Mouse (Mus musculus) lung, embryonic 15.5 days (tissue): ENCODE measurements at regions not wholly inside any gene's neighbourhood (a gene's known extent, or its start where the extent isn't known, plus 50 kb on each side); places are given as distances from the start of the nearest gene placed in this dataset.

Source experiments
- ATAC-seq: fragments of 200-750 bp; cut with Nextera tagmentation; 2 replicates; pipeline ENCODE4 v1.8.0; 2017; ENCODE audit warnings: moderate number of reproducible peaks, borderline replicate concordance; ENCODE audit not compliant: low FRiP score, low TSS enrichment; ENCODE audit errors: extremely low read depth
- H3K27ac ChIP-seq: fragments of 300-500 bp; sonication (generic); 2 replicates; pipeline ENCODE4 v1.5.1; 2015; ENCODE audit warnings: moderate library complexity, mild to moderate bottlenecking, inconsistent platforms
- H3K27me3 ChIP-seq: fragments of 300-500 bp; sonication (generic); 2 replicates; pipeline ENCODE4 v1.6.1; 2015; ENCODE audit warnings: inconsistent platforms
- H3K36me3 ChIP-seq: fragments of 300-500 bp; sonication (generic); 2 replicates; pipeline ENCODE4 v1.6.1; 2015; ENCODE audit warnings: inconsistent platforms
- H3K4me1 ChIP-seq: fragments of 300-500 bp; sonication (generic); 2 replicates; pipeline ENCODE4 v1.6.1; 2015; ENCODE audit warnings: inconsistent platforms
- H3K4me2 ChIP-seq: fragments of 300-500 bp; sonication (generic); 2 replicates; pipeline ENCODE4 v1.6.1; 2015; ENCODE audit warnings: inconsistent platforms, mild to moderate bottlenecking, moderate library complexity
- H3K4me3 ChIP-seq: fragments of 300-500 bp; sonication (generic); 2 replicates; pipeline ENCODE4 v1.5.1; 2015; ENCODE audit warnings: mild to moderate bottlenecking, inconsistent platforms
- H3K9ac ChIP-seq: fragments of 300-500 bp; sonication (generic); 2 replicates; pipeline ENCODE4 v1.6.1; 2015; ENCODE audit warnings: inconsistent platforms
- H3K9me3 ChIP-seq: fragments of 300-500 bp; sonication (generic); 2 replicates; pipeline ENCODE4 v1.6.1; 2016; ENCODE audit warnings: inconsistent platforms
- WGBS: fragments of 180-500 bp; shearing (Covaris S2); methylation state at CpG from one replicate; pipeline ENCODE4 v1.1.7; 2015; 5-methylcytosine and 5-hydroxymethylcytosine counted together

GRCm38 (mm10) chr2:30525295-30525694 lies 51.3 kb upstream of the Ier5l start:
- WGBS, result 32% methylated on average over 9 of the region's 9 CpGs
- Histone ChIP-seq H3K9ac (no peak overlapping the region), H3K4me1 (no peaks in the 10 kb centered on the region), H3K9me3 (no peaks in the 10 kb centered on the region), H3K4me3 (no peak overlapping the region), H3K27me3 (no peaks in the 10 kb centered on the region), H3K27ac (no peak overlapping the region), H3K4me2 (no peak overlapping the region), H3K36me3 (no peaks in the 10 kb centered on the region)
- ATAC-seq, result no peak

GRCm38 (mm10) chr2:30525831-30526230 lies 51.8 kb upstream of the Ier5l start:
- 38% methylated on average over 3 of the region's 3 CpGs for WGBS
- Histone ChIP-seq H3K9ac (no peak overlapping the region), H3K9me3 (no peaks in the 10 kb centered on the region), H3K27ac (no peak overlapping the region), H3K4me3 (no peak overlapping the region), H3K27me3 (no peaks in the 10 kb centered on the region), H3K36me3 (no peaks in the 10 kb centered on the region), H3K4me1 (no peaks in the 10 kb centered on the region), H3K4me2 (no peak overlapping the region)
- ATAC-seq, result no peak

- Histone ChIP-seq H3K4me2 (no peak overlapping the region), H3K36me3 (no peaks in the 10 kb centered on the region), H3K4me3 (no peak overlapping the region), H3K4me1 (no peaks in the 10 kb centered on the region), H3K27ac (no peak overlapping the region), H3K9ac (no peak overlapping the region), H3K27me3 (no peaks in the 10 kb centered on the region), H3K9me3 (no peaks in the 10 kb centered on the region)
- WGBS, result 37% methylated on average over 4 of the region's 4 CpGs
- ATAC-seq, result no peak
These were observed 53.5 kb upstream of the Ier5l start for GRCm38 (mm10) chr2:30527495-30527894.

GRCm38 (mm10) chr2:30532948-30533347 lies 58.9 kb upstream of the Ier5l start:
- no peak overlapping the region for H3K9ac ChIP-seq
- H3K4me3 ChIP-seq, result no peak overlapping the region
- no peak overlapping the region for H3K4me2 ChIP-seq
- ATAC-seq, result no peak
- no peaks in the 10 kb centered on the region for H3K36me3 ChIP-seq
- H3K27me3 ChIP-seq, result no peaks in the 10 kb centered on the region
- H3K9me3 ChIP-seq, result no peaks in the 10 kb centered on the region
- H3K27ac ChIP-seq, result no peak overlapping the region
- H3K4me1 ChIP-seq, result no peaks in the 10 kb centered on the region

GRCm38 (mm10) chr2:30533367-30533766 lies 59.3 kb upstream of the Ier5l start:
- 90% methylated on average over 6 of the region's 6 CpGs for WGBS
- no peaks in the 10 kb centered on the region for H3K27me3 ChIP-seq

GRCm38 (mm10) chr2:30534485-30534884 lies 60.4 kb upstream of the Cstad start:
- no peak for ATAC-seq
- Histone ChIP-seq H3K4me3 (no peak overlapping the region), H3K9me3 (no peaks in the 10 kb centered on the region), H3K27me3 (no peaks in the 10 kb centered on the region), H3K9ac (no peak overlapping the region), H3K4me1 (no peaks in the 10 kb centered on the region), H3K36me3 (no peaks in the 10 kb centered on the region), H3K27ac (no peak overlapping the region), H3K4me2 (no peak overlapping the region)
- whole genome bisulfite sequencing, result 44% methylated on average over 10 of the region's 10 CpGs

More at GRCm38 (mm10) chr2:30533367-30533766, 59.3 kb upstream of the Ier5l start:
- H3K27ac ChIP-seq, result no peak overlapping the region
- H3K9me3 ChIP-seq, result no peaks in the 10 kb centered on the region
- H3K4me1 ChIP-seq, result no peaks in the 10 kb centered on the region
- ATAC-seq, result no peak
- no peaks in the 10 kb centered on the region for H3K36me3 ChIP-seq
- no peak overlapping the region for H3K4me2 ChIP-seq
- H3K4me3 ChIP-seq, result no peak overlapping the region
- H3K9ac ChIP-seq, result no peak overlapping the region

- Histone ChIP-seq H3K4me1 (no peaks in the 10 kb centered on the region), H3K36me3 (no peaks in the 10 kb centered on the region), H3K4me3 (no peak overlapping the region), H3K9me3 (no peaks in the 10 kb centered on the region), H3K27ac (no peak overlapping the region), H3K4me2 (no peak overlapping the region), H3K9ac (no peak overlapping the region), H3K27me3 (no peaks in the 10 kb centered on the region)
- 100% methylated on average over 1 of the region's 1 CpGs for WGBS
- ATAC-seq, result no peak
These were observed 55.5 kb upstream of the Cstad start for GRCm38 (mm10) chr2:30539305-30539704.

- H3K9ac ChIP-seq, result no peak overlapping the region
- 50% methylated on average over 4 of the region's 4 CpGs for WGBS
These were observed 53.3 kb upstream of the Cstad start for GRCm38 (mm10) chr2:30541541-30541940.

GRCm38 (mm10) chr2:30544782-30545435 lies 49.9 kb upstream of the Cstad start:
- whole genome bisulfite sequencing, result 2% methylated on average over 35 of the region's 35 CpGs
- Histone ChIP-seq H3K27ac (no peak overlapping the region), H3K27me3 (no peaks in the 10 kb centered on the region), H3K4me3 (peak overlapping the region; percentile 26), H3K4me2 (peak overlapping the region; percentile 60), H3K4me1 (peaks cover 19% of the 10 kb centered on the region), H3K9ac (no peak overlapping the region), H3K9me3 (no peaks in the 10 kb centered on the region), H3K36me3 (no peaks in the 10 kb centered on the region)
- peak; percentile 86 for ATAC-seq

More at GRCm38 (mm10) chr2:30541541-30541940, 53.3 kb upstream of the Cstad start:
- H3K27ac ChIP-seq, result no peak overlapping the region
- H3K4me2 ChIP-seq, result no peak overlapping the region
- H3K36me3 ChIP-seq, result no peaks in the 10 kb centered on the region
- H3K9me3 ChIP-seq, result no peaks in the 10 kb centered on the region
- no peak overlapping the region for H3K4me3 ChIP-seq
- peaks cover 15% of the 10 kb centered on the region for H3K4me1 ChIP-seq
- no peak for ATAC-seq
- H3K27me3 ChIP-seq, result no peaks in the 10 kb centered on the region
